Mouse (Mus musculus) myocyte (in vitro differentiated cells): ENCODE measurements around the gene Ets1.

Experiments
- MAX ChIP-seq: IDR thresholded peaks from one replicate; pipeline ENCODE4 v1.6.1; 2011; ENCODE audit warnings: low read depth, mild to moderate bottlenecking, control low read depth
- POLR2A ChIP-seq: IDR thresholded peaks from one replicate; pipeline ENCODE4 v1.6.1; 2011; ENCODE audit warnings: low read depth, mild to moderate bottlenecking, control low read depth, moderate library complexity; ENCODE audit not compliant: insufficient read length
- TCF12 ChIP-seq: IDR thresholded peaks from one replicate; pipeline ENCODE4 v1.6.1; 2011; ENCODE audit warnings: mild to moderate bottlenecking, control low read depth; ENCODE audit not compliant: poor library complexity, insufficient read depth, severe bottlenecking
- TCF3 ChIP-seq: IDR thresholded peaks from one replicate; pipeline ENCODE4 v1.6.1; 2011; ENCODE audit warnings: low read depth, control low read depth; ENCODE audit not compliant: insufficient read length
- USF1 ChIP-seq: IDR thresholded peaks from one replicate; pipeline ENCODE4 v1.6.1; 2011; ENCODE audit warnings: low read depth, mild to moderate bottlenecking, control low read depth, moderate library complexity

GRCm38 (mm10) chr9:32650738-32651137 is 14.7 kb downstream of the Ets1 start:
- TF ChIP-seq TCF12 (no peak), MAX (no peak), TCF3 (no peak), USF1 (no peak), POLR2A (no peak)
